Mouse (Mus musculus): ENCODE data around the gene Pex7. TPM values are rescaled to one million over a fixed set of nuclear protein-coding genes. Genes with fewer than 3 reads are reported as not detected.

Gene Pex7
- total RNA-seq (2015) (36.0 and 47.6 TPM in 2 replicates), total RNA-seq (2017) (13.5 and 19.5 TPM in 2 replicates)

DNA sequence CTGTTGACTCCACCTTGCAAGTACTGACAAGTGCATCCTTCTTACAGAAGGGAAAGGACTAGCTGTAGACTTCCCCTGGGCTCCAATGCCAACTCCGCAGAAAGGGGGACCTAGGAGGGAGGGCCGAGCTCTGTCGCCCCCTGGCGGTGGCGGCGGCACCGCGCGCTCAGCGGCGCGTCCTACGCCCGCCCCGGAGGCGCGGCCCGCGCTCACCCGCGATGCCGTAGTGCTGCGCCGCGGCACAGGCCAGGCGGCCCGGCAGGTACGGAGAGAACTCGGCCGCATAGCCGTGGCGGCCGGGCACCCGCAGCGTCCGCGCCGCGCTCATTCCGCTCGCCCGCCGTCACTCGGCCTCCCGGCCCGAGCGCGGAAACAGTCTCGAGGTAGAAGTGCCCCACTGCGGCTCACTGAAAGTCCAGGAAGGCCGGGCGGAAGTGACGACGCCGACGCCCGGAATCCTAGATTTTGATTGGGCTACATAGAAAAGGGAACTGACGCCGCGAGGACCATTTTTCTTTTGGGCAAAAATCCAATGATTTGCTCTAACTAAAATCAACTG lies at the start of gene Pex7:
Pex7 (minus strand) TSS at position 444 of the 559 bp plus-strand sequence.
- ATAC-seq (ENCODE audit: poor library complexity, severe bottlenecking): peak; percentile 99

DNA sequence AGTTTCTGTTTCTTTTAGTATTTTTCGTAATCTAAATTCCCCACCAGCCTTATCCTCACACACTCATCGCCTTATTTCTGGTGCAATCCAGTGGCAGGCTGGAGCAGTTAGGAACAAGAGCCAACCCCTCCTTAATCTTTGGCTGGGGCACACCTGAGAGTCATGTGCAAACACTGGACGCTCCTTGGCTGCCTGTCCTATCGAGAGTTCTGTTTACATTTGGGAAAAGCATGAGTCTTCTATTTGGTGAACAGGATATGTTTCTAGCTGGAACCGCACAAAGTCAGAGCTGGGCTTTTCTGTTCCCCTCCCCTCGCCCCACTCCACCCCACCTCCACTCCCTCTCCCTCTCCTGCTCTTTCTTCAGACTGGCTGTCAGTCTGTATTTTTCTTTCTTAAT lies 49.3 kb upstream of the Pex7 start:
- ATAC-seq (ENCODE audit: poor library complexity, severe bottlenecking): no peak

DNA sequence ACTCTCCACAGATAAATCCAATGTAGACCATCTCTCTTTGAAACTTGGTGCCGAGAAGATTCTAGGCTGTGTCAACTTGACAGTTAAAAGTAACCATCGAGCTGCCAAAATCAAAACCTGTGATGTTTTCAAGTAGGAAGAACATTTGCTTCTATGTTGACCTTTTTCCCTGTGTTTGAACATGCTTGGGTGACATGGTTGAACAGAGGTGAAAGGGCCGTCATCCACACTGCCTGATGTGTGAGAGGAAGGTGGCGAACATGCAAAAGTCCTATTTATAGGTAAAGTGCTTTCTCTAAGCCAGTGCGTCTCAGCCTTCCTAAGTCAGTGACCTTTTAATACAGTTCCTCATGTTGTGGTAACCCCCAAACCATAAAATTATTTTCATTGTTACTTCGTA lies 48.3 kb upstream of the Pex7 start:
- ATAC-seq (ENCODE audit: poor library complexity, severe bottlenecking): no peak

DNA sequence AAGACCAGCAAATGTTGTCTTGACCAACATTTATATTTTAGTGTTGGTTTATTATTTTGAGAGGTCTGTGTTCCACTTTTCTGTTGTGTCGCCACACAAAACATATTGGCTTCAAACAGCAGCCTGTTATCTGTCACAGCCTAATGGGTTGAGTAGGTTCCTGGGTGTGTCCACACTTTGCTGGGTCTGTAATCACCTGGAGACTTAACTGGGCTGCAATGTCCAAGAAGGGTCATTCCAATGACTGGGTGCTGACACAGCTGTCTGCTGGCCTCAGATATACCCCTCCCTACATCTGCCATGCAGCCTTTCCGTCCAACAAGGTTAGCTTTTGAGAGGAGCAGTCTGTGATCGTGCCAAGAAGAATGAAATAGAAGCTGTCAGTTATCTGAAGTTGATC lies 47.1 kb upstream of the Pex7 start:
- ATAC-seq (ENCODE audit: poor library complexity, severe bottlenecking): no peak

DNA sequence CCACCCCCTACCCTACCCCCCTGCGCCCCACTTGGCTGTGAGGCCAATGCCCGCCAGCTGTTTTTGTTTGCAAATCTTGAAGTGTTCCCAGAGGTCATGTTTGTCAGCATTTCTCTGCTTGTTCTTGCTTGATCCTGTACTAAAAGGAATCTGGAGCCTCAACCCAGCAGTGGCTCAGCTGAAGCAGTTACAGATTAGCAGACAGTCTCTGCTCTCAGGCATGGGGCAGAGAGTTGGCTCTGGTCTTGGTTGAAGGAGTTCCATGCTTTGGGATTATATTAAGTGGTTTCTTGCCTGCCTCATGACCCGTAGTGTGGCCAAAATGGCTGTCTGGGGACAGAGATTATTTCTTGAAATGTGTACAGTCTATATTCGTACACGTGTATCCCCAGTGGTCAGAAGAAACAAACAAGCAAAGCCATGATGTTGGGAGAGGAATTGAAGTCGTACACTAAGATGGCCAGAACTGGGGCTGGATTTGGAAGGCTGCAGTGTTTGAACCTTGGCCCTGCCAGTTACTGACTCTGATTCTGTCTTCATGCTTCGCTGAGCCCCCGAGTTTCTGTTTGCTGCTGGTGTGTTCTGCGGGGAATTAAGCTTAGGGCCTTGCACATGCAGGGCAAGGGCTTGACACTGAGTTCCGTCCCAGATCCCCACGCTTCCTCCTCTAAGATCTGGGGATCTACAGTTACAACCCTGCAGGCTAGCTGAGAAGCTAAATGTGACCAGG lies 45.7 kb upstream of the Pex7 start:
- ATAC-seq (ENCODE audit: poor library complexity, severe bottlenecking): no peak

DNA sequence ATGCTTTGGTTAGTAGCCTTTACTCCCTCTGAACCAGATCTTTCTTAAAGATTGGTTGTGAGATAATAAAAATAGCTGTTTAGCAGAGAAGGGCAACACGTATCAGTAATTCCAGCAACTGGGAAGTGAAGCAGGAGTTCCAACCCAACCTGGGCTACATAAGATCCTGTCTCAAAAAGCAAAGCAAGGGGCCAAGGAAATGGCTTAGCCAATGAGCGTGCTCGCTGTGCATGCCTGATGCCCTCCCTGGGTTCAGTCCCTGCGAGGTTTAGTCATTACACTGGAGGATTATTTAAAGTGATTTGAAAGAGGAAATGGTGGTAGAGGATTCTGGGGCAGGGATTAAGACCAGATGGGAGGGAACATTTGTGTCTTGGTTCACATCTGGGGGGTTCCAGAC lies 41.6 kb upstream of the Pex7 start:
- no peak for ATAC-seq (ENCODE audit: poor library complexity, severe bottlenecking)

DNA sequence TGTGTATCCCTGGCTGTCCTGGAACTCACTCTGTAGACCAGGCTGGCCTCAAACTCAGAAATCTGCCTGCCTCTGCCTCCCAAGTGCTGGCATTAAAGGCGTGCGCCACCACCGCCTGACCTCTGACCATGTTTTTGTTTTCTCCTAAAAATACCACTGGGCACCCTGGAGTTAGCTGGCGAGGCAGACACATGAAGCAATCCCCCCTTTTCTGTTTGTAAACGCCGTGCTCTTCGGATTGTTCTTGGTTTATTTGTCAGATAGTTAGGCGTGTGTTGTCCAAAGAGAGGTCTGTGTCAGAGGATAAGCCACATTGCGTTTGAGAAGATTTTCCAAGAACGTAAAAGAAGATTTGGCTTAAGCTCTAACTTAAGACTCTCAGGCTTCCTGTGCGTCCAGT lies 40.9 kb upstream of the Pex7 start:
- no peak for ATAC-seq (ENCODE audit: poor library complexity, severe bottlenecking)

DNA sequence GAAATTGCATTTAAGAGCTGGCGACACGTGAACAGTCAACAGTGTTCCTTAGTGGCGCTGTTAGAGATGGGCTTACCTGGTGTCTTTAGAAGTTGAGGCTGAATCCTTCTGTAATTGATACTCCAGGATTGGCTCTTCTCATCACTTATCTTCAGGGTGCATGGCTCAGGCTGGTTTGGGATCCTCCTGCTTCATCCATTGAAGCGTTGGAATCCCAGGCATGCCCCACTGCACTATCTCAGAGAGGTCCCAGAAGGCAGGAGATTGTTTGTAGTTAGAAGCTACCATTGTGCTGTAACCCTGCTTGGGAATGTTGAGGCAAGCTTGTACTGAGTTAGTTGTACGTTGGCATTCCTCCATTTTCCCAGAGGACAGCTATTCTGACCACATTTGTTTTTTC lies 40.4 kb upstream of the Pex7 start:
- no peak for ATAC-seq (ENCODE audit: poor library complexity, severe bottlenecking)

DNA sequence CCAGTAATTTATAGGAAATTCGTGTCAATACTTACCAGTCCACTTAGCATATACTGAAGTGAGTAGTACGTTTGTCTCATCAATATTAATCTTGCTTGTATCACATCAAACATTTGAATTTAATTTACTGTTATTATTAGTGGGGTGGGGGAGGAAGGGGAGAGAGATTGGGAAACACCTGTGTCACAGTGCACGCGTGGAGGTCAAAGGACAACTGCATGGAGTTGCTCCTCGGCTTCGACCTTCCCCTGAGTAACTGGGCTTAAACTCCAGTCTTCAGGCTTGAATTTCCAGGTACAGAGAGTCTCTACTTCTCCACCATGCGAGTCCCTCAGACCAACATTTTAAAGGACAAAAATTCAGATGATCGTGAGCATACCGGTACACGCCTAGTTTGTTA lies 40.0 kb upstream of the Pex7 start:
- ATAC-seq (ENCODE audit: poor library complexity, severe bottlenecking): no peak

DNA sequence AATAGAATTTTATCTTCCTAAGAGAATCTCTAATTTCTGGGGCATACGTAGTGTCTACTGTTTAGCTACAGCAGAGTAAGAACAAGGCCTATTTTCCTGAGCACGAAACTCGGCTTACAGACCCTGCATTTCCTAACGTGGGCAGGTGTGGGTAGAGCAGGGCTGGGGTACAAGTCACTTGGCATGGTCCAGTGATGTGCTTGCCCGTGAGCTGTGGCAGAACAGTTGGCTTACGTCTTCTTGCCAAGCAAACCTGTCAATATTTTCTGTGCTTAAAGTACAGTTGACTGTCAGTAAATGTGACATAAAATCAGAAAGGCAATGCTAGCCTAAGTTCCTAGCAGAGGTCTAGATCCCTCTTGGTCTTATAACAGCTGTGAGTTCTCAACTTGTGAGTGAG lies 39.2 kb upstream of the Pex7 start:
- no peak for ATAC-seq (ENCODE audit: poor library complexity, severe bottlenecking)

DNA sequence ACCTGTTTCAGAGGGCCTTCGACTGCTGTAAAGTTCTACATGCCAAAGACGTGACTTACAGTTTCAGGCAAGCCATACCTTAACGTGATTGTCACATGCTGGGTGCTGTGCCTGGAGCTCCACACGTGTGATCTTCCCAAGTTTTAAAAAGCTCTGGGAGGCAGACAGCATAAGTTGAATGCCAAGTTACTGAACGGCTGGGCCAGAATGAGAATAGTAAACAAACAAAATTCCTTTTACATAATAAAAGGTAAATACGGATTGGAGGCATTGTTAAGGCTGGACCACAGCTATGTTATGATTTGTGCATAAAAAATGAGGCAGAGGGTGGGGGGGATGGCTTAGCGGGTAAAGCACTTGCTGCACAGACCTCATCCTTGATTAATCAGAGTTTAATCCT lies 38.2 kb upstream of the Pex7 start:
- no peak for ATAC-seq (ENCODE audit: poor library complexity, severe bottlenecking)

DNA sequence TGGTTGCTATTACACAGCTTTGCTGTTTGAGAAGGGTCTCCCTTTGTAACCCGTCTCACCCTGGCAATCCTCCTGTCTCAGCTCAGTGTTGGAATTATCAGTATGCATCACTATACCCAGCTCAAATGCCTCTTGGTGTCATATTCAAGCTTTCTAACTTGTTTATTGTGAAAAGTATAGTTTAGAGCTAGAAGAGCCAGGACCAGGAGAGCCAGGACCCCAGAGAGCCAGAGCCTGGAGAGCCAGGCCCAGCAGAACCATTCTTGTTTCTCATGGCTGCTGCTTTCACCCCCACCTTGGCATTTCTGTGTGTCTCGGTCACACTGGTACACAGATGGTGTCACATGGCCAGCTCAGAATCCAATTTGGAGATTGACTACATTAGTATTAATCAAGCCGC lies 35.1 kb upstream of the Pex7 start:
- ATAC-seq (ENCODE audit: poor library complexity, severe bottlenecking): no peak

DNA sequence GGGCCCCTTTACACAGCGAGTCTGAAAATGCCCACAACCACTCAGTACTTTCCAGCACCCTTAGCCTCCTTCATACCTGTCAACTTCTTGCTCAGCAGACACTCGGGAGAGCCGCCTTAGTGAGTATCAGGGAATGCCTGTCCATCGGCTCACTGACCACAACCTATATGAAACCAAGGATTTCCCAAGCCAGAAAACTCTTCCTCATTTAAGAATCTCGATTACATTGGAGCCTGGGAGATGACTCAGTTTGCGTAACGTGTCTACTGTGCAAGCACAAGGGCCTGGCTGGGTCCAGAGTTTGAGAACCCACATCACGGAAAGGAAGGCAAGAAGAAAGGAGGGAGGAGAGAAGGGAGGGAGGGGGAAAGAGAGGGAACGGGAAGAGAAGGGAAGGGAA lies 34.4 kb upstream of the Pex7 start:
- ATAC-seq (ENCODE audit: poor library complexity, severe bottlenecking): peak; percentile 53

DNA sequence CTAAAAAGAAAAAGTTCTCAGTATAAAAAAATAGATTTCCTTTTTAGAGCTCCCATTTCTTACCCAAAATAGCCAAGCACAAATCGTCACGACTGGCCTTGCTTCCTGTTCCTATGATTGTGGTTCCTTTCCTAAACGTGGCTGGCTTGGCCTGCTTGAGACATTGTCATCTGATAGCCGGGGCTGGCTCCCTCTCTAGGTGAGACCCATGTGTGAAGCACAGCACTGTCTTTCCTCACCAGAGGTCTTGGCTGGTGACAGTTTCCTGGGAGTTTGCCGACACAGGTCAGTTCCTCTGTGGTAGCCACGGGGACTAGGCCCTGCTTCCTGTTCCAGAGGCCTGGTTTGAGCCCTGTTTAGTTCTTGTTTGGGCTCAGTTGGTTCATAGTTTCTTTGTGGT lies 33.6 kb upstream of the Pex7 start:
- ATAC-seq (ENCODE audit: poor library complexity, severe bottlenecking): peak; percentile 72

DNA sequence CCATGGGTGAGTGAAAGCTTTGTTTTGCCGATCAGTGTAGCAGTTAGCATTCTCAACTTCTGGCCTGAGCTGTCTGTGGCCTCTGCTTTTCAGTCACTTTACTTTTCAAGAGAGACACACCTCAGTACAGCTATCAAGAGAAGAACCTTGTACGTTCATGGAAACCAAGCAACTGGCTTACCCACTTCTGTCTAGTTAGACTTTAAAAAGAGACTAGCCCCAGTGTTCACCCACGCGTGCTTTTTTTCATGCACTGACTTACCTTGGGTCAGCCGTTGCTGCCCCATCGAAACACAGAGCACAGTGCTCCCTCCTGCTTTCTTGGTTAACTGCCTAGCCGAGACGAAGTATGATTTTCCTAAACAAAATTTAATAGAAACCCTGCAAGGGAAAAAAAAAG lies 33.1 kb upstream of the Pex7 start:
- ATAC-seq (ENCODE audit: poor library complexity, severe bottlenecking): no peak

DNA sequence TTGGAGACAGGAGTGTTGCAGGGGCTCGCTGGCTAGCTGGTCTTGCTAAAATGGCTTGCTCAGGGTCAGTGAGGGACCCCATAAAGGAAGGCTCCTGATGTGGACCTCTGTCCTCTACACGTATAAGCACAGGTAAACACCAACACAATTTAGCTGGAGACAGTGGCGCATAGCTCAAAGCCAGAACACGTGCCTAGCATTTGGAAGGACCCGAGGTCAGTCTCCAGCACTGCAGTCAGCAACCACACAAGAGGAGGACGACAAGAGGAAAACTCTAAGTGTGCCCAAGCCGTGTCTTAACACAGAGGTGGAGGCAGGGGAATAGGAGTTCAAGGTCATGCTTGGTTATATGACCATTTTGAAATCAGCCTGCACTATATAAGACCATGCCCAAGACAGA lies 32.6 kb upstream of the Pex7 start:
- ATAC-seq (ENCODE audit: poor library complexity, severe bottlenecking): no peak

DNA sequence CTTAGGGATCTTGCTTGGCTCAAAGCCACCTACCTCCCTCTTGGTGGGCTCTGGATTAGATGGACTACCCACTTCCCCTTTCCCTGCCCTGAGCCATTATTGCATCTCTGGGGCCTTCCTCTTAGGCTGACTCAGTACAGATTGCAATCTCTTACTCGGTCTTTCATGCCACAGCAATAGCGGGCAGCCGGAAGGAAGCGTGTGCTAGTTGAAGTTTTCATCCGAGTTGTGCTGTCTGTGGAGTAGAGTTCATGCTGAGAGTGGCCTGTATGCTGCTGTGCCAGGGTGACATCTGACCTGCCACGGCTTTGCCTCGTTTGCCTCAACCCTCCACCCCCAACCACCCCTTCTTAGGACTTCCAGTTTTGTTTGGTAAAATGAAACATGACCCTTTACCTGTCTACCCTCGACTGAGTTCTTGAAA lies 31.8 kb upstream of the Pex7 start:
- peak; percentile 72 for ATAC-seq (ENCODE audit: poor library complexity, severe bottlenecking)

DNA sequence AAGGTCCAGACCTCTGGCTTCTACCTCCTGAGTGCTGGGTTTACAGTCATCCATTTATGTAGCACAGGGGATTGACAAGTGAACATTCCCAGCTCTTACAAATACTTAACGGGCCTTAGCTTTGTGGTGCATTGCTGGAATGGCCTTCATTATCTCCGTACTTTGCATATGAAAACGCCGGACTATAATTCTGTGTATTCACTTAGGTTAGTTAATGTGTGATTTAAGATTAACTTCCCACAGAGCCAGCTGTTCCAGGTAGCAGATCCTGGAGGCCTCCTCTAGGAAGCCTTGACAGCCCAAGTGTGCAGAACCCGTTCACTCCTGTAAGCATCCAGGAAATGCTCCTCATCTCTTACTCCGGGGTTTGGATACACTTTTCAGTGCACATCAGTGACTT lies 31.2 kb upstream of the Pex7 start:
- no peak for ATAC-seq (ENCODE audit: poor library complexity, severe bottlenecking)

DNA sequence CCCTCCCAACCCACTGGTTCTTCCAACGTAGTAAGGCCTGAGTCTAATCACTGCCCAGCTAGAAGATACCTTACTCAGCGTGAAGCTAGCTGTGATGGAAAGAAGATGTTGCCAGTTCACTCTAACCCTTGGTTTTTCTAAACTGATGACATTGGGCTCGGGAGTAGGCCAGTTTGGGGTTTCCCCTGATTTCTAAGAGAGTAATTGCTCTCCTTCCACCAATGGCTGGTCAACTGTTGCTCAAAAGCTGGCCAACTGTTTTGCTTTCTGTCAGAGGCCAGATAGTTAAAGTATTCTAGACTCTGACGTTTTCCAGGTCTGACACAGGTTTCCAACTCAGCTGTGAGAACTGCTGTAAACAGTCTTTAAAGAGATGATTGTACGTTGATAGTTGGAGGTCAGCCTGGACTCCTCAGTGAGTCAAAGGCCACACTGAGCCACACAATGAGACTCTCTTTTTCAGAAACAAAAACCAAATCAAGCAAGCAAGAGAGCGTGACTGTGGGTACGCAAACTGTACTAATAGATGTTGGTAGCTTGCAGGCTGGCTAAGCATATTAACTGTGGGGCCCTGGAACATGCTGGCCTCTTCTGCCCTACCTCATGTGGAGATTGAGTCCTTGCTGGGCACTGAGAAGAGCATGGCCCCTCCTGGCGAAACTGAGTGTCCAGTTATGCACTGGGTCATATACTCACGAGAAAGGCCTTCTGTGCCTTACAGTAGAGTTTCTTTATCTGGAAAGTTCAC lies 29.6 kb upstream of the Pex7 start:
- ATAC-seq (ENCODE audit: poor library complexity, severe bottlenecking): no peak

DNA sequence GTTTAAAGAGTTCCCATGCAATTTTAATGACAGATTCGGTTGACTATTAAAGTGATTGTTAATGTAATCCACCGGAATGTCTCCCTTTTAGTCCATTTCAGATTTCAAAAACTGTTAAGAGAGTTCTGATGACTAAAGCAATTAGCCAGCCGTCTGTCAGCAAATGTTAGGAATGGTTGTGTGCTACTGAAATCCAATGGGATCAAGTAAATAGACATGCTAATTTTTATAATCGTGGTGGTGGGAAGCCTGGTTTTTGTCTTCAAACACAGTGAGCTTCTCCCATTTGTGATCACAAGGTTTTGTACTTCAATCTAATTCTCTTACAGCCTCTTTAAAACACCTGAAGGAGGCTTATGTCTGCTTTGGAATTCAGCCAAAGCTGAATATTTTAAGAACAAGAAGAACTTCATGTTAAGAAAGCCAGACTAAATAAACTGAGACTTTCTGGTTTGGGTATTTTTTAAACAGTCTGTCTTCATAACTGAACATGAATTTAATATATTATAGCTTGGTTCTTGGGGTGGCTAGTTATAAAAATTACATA lies 28.4 kb upstream of the Pex7 start:
- no peak for ATAC-seq (ENCODE audit: poor library complexity, severe bottlenecking)

DNA sequence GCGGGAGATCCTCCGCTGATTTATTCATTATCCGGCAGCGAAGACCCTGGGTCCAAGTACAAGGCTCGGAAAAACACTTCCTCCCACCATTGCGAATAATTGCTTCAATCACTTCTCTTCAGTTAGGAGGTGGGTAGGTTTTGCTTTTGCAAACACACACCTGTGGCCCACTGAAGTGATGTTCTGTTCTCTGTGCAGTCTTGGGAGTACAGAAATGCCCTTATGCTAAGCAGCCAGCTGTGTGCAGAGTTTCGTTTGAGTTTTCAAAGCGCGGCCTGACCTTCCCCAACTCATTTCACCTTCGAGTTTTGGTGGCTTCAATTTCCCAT lies 27.8 kb upstream of the Pex7 start:
- no peak for ATAC-seq (ENCODE audit: poor library complexity, severe bottlenecking)
